Comparison of ENCODE assay signal across 1 mouse cellular context in genomic region chr1:172501371-172502144, GRCm38 (mm10).
TF ChIP-seq lines count a peak whose summit lies in the region.

No protein-coding gene starts in this region.

TF ChIP-seq in CH12.LX, 34 proteins besides CTCF, POLR2A, EP300 and RAD21 (continued from another document):
- TF ChIP-seq CHD1 (IDR thresholded peaks at IDR 0.05; ENCODE audit: low read depth, low read length), result peak; percentile 28; the same call in 1 of the 2 replicates
- peak; percentile 62 for TF ChIP-seq MYC (IDR thresholded peaks at IDR 0.05; ENCODE audit: low read depth, low read length)
- no peak for TF ChIP-seq JUND (conservative IDR thresholded peaks at IDR 0.05; ENCODE audit: low read depth, low read length)
- peak; percentile 39; the same call in 1 of the 2 replicates for TF ChIP-seq TCF12 (IDR thresholded peaks at IDR 0.05; ENCODE audit: low read depth, low read length)
- no peak for TF ChIP-seq ZC3H11A (IDR thresholded peaks at IDR 0.05; ENCODE audit: low read depth, low read length)
TF ChIP-seq in CH12.LX: peak in this region for 14.
